Mouse (Mus musculus): ENCODE results near the gene Sh3pxd2a.
A peak's percentile ranks its signal among the peaks of the same experiment; 100 is the strongest.

Gene Sh3pxd2a

GRCm38 (mm10) chr19:47232077-47232865 is 231.9 kb downstream of the Sh3pxd2a start:
- no peak for DNase-seq (ENCODE audit: low spot score in 2 of 2)

- no peak for DNase-seq (ENCODE audit: low spot score in 2 of 2)
Measured at GRCm38 (mm10) chr19:47231389-47231788, 232.8 kb downstream of the Sh3pxd2a start.

- no peak for DNase-seq (ENCODE audit: low spot score in 2 of 2)
Measured at GRCm38 (mm10) chr19:47230682-47231081, 233.5 kb downstream of the Sh3pxd2a start.

DNA sequence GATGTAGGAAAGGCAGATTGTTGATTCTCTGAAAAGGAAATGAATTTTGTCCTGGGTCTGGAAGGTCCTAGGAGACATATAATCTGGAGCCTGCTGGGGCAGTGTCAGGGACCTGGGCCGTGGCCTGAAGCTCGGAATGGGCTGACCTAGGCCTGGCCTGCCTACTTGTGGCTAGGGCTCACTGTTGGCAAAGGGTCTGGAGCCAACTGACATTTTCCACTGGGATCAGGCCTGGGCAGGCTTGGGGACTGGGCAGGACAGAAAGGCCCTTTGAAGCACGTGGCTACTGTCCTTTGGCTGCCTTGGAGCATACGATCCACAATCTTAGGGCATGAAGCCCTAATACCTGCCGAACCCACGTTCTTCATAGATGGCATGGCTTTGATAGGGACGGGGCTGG is 234.1 kb downstream of the Sh3pxd2a start:
- DNase-seq (ENCODE audit: low spot score in 2 of 2): no peak

- no peak for DNase-seq (ENCODE audit: low spot score in 2 of 2)
Measured at GRCm38 (mm10) chr19:47229461-47229860, 234.7 kb downstream of the Sh3pxd2a start.

- peak in 1 of 2 experiments; percentile 48 for DNase-seq (ENCODE audit: low spot score in 2 of 2)
Measured at GRCm38 (mm10) chr19:47228725-47229252, 235.4 kb downstream of the Sh3pxd2a start.

DNA sequence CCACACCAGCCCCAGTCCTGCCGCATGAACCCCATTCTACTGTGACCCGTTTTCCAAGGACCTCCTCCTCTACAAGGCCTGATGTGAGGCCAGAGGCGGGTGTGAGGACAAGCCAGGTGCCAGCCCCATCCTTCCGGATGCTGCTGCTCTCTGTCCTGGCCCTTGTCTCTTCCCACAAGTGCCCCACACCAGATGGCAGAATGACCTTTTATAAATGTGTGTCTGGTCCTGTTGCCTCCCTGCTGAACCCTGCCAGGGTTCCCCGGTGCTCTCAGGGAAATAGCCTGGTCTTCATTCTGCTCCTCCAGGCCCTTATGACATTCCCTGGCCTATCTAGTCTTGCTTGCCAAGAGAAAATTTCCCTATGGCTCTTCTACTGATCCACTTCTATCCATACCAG is 238.4 kb downstream of the Sh3pxd2a start:
- no peak for DNase-seq (ENCODE audit: low spot score in 2 of 2)

- no peak for DNase-seq (ENCODE audit: low spot score in 2 of 2)
Measured at GRCm38 (mm10) chr19:47224743-47225142, 239.5 kb downstream of the Sh3pxd2a start.

DNA sequence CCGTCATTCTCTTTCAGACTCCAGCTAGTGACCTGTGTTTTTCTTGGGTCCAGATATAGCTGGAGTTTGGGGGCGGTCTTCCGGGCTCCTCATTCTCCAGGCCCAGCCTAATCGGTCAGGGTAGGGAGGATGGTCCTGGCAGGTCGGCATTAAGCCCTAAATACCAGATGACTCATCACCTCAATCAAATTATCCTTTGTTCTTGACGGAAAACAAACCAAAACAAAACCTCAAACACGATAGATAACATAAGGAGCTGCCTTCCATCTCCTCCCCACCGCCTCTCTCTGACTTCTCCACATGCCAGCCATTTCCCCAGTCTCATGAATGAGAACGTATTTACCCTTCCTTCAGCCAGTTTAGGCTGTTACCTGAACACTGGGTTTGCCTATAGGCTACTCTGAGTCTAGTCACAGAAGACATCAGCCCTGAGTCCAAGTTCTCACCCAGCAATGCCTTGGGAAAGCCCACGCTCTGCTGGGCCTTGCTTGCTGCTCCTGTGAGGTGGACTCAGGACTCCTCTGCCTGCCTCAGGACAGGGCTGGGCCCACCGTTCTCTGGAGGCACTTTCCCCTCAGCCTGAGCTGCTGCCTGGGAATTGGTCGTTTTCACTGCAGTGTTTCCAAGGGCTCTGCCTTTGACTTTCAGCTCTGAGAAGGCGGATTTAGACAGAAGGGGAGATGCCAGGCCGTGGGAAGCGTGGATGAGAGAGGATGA is 241.2 kb downstream of the Sh3pxd2a start:
- DNase-seq (ENCODE audit: low spot score in 2 of 2): no peak

DNA sequence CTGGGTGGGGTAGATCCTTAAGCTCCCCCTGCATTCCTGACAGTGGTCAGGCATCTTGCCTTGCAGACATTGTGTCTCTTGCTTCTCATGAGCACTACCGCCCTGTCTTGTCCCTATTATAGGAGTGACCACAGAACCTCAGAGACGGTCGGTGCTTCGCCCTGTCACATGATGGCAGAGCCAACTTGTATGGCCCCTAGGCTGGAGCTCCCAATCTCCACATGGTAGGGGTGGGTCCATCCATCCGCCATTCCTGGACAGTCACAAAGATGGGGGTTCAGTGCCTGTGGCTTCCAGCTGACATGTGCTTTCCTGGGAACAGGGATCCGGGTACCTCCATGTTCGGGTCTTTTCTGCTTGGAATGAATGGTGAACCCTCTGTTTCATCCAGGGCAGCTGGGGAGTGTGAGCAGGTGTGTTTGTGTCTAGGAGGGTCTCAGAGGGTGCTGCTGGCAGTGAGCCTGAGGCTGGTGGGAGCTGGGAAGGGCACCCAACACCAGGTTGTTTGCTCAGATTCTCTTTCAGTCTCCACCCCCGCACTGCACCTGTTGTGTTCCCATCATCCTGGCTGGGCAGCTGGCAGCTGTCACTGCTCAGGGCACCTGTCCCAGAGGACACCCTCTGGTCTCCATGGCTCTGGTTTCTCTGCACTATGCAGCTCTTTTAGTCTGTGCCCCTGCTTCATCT is 241.9 kb downstream of the Sh3pxd2a start:
- no peak for DNase-seq (ENCODE audit: low spot score in 2 of 2)

GRCm38 (mm10) chr19:47221500-47222153 is 242.6 kb downstream of the Sh3pxd2a start:
- DNase-seq (ENCODE audit: low spot score in 2 of 2): no peak

DNA sequence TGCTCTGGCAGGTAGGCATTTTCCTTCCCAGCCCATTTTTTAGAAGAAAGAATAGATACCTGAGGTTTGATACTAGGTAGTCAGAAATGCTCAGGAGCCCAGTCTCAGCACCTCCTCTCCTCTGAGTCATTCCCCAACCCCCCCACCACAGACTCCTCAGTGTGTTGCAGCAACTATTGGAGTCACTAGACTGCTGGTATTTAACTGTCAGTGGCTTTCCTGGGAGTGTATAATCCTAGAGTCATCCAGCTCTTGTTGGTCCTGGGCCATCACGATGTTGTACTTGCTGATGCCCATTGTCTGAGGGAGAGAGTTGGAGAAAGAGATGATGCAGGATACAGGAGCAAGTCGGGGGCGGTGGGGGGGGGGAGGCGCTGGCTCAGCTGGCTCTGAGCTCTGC is 243.2 kb downstream of the Sh3pxd2a start:
- no peak for DNase-seq (ENCODE audit: low spot score in 2 of 2)

GRCm38 (mm10) chr19:47220232-47220631 is 244.0 kb downstream of the Sh3pxd2a start:
- DNase-seq (ENCODE audit: low spot score in 2 of 2): no peak

DNA sequence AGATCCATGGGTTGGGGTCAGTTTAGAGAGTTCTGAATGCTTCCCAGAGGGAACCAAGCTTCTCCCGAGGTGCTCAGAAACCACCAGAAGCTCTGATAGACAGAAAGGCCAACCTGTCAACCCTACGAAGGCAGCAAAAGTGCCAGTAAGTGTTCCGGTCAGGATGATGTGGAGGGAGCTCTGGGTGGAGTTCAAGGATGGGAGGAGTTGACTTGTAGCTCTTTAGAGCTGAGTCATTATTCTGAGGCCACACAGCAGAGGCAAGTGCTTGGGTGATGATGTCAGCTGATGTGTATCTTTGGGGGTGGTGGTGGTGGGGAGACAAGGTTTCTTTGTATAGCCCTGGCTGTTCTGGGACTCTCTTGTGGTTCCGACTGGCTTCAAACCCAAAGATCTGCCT is 244.6 kb downstream of the Sh3pxd2a start:
- peak in 1 of 2 experiments; percentile 56 for DNase-seq (ENCODE audit: low spot score in 2 of 2)

DNA sequence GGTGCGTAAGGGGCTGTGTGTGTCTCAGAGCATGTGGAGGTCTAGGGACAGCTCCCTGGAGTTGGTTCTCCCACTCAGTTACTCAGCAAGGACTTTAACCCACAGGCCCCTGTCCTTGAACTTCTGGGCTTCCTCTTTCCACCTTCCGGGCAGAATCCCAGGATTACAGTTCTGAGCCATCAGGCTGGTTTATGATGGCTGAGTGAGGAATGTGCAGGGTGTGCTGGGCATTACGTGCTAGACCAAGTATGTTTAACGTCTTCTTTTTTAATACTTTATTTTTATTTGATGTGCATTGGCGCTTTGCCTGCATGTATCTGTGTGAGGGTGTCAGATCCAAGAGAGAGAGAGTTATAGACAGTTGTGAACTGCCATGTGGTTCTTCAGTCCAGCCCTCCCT is 247.4 kb downstream of the Sh3pxd2a start:
- DNase-seq (ENCODE audit: low spot score in 2 of 2): no peak

DNA sequence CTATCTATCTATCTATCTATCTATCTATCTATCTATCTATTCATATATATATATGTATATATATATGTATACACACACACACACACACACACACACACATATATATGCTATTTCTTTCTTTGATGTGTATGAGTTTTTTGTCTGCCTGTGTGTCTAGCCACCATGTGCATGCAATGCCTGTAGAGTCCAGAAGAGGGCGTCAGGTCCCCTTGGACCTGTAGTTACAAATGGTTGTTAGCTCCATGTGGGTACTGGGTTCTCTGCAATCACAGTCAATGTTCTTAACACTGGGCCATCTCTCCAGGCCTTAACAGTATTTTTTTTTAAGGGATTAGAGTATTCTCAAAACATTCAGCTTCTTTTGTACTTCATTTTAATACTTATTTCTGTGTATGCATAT is 250.7 kb downstream of the Sh3pxd2a start:
- DNase-seq (ENCODE audit: low spot score in 2 of 2): no peak

DNA sequence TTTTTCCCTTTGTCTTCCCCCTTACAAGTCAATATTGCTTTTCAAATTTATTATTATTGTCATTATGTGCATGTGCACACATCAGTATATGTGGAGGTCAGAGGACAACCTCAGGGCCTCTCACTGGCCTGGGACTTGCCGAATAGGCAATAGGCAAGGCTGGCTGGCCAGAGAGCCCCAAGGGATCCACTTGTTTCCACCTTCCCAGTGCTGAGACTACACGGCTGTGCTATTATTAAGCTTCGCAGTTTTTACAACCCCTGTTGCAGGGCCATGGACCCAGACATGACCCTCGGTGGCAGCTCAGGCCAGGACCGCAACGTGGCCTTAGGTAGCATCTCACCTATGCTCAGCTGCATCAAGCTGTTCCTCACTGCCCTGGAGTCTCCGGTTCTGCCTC is 251.8 kb downstream of the Sh3pxd2a start:
- no peak for DNase-seq (ENCODE audit: low spot score in 2 of 2)

GRCm38 (mm10) chr19:47211609-47212312 is 252.4 kb downstream of the Sh3pxd2a start:
- no peak for DNase-seq (ENCODE audit: low spot score in 2 of 2)

- no peak for DNase-seq (ENCODE audit: low spot score in 2 of 2)
Measured at GRCm38 (mm10) chr19:47210432-47210831, 253.8 kb downstream of the Sh3pxd2a start.
